Mouse (Mus musculus) brain, adult 2 months (tissue): ENCODE measurements around the gene Slc30a3.
A peak's percentile ranks its signal among the peaks of the same experiment; 100 is the strongest.

ENCODE experiments used
- DNase-seq: peaks from one replicate; pipeline ENCODE4 v3.0.0; 2011; ENCODE audit warnings: low read depth, low spot score

Gene Slc30a3

GRCm38 (mm10) chr5:31108000-31108490 is at the start of gene Slc30a3:
Slc30a3 (minus strand) TSS chr5:31108237.
- DNase-seq, result no peak

- peak; percentile 96 for DNase-seq
These were observed 46.1 kb upstream of the Slc30a3 start, which contains the start of gene Mpv17 for GRCm38 (mm10) chr5:31154152-31154553. Mpv17 (minus strand) TSS chr5:31154251.

- peak; percentile 22 for DNase-seq
These were observed 45.6 kb upstream of the Slc30a3 start for GRCm38 (mm10) chr5:31153516-31154151.

GRCm38 (mm10) chr5:31151746-31152145 is 43.7 kb upstream of the Slc30a3 start:
- peak; percentile 87 for DNase-seq

- DNase-seq, result peak; percentile 32
These were observed 41.7 kb upstream of the Slc30a3 start for GRCm38 (mm10) chr5:31149781-31150180.

- DNase-seq, result no peak
These were observed 31.0 kb upstream of the Slc30a3 start for GRCm38 (mm10) chr5:31138968-31139425.

- DNase-seq, result no peak
These were observed 30.4 kb upstream of the Slc30a3 start, which contains the start of gene Ucn for GRCm38 (mm10) chr5:31138241-31138967. Ucn (minus strand) TSS chr5:31138829.

GRCm38 (mm10) chr5:31137658-31138057 is 29.6 kb upstream of the Slc30a3 start:
- DNase-seq, result no peak

- no peak for DNase-seq
These were observed 28.8 kb upstream of the Slc30a3 start for GRCm38 (mm10) chr5:31136730-31137424.

GRCm38 (mm10) chr5:31126050-31126449 is 18.0 kb upstream of the Slc30a3 start:
- DNase-seq, result no peak

GRCm38 (mm10) chr5:31123481-31123880 is 15.4 kb upstream of the Slc30a3 start:
- no peak for DNase-seq

- DNase-seq, result peak; percentile 77
These were observed 13.1 kb upstream of the Slc30a3 start for GRCm38 (mm10) chr5:31121111-31121510.

- no peak for DNase-seq
These were observed 8.9 kb upstream of the Slc30a3 start for GRCm38 (mm10) chr5:31116912-31117311.

- no peak for DNase-seq
These were observed 8.3 kb upstream of the Slc30a3 start, which contains the start of gene Trim54 for GRCm38 (mm10) chr5:31116354-31116753. Trim54 (plus strand) TSS chr5:31116712.

- DNase-seq, result peak; percentile 35
These were observed 2.7 kb upstream of the Slc30a3 start for GRCm38 (mm10) chr5:31110781-31111180.

- no peak for DNase-seq
These were observed 2.2 kb downstream of the Slc30a3 start, which contains the start of gene Dnajc5g for GRCm38 (mm10) chr5:31105814-31106335. Dnajc5g (plus strand) TSS chr5:31106285.

- DNase-seq, result peak; percentile 30
These were observed 12.1 kb downstream of the Slc30a3 start for GRCm38 (mm10) chr5:31095711-31096480.

- peak; percentile 60 for DNase-seq
These were observed 13.0 kb downstream of the Slc30a3 start for GRCm38 (mm10) chr5:31094799-31095691.

GRCm38 (mm10) chr5:31094100-31094798 is 13.8 kb downstream of the Slc30a3 start:
- peak; percentile 53 for DNase-seq
